Mouse (Mus musculus): ENCODE data around the gene Ear10.
"Not testable (repeated sequence)": the region's sequence is repeated elsewhere in the genome, so short reads cannot be mapped to it uniquely, and the experiment has no call there.

Ear10 gene

DNA sequence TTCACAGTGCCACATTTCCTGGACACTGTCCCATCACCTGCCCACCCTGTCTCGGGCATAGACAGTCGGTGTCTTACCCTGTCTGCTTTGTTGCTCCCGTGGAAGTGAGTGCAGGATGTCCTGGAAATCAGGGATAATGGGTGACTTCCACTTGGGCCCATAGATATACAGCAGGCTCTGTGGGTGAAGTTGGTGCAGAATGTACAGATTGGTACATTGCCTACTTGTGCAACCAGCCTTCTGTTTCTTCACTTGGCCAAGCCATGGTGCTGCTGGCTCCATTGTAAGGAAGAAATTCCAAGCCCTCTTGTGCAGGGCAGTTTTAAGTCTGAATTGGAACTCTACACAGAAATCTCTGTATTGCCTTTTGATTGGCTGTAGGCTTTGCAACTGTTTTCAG lies at the start of gene Ear10:
TSS of gene Ear10 (minus strand) at position 101 of the 400 bp plus-strand sequence.
- not testable (repeated sequence) for DNase-seq (ENCODE audit: low read depth, low spot score)

DNA sequence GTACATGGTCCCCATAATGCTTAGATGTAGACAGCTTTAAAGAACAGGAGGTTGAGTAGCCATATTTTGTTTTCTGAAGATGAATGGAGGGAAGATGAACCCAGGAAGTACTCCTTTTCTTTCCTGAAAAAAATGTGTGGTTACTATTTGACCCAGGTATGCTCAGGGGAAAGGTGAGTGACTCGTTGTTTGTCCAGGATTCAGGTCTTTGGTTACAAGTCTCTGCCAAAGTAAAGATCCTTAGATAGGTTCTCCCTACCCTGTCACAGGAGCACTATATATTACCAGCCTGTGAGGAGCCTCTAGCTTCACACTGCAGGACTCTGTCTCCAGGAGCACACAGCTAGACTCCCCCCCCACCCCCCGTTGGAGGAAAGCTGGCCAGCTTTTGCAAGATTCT lies 33.4 kb upstream of the Ear10 start, which contains the start of gene Ang5:
TSS of gene Ang5 (plus strand) at position 301 of the 400 bp plus-strand sequence.
- not testable (repeated sequence) for DNase-seq (ENCODE audit: low read depth, low spot score)

DNA sequence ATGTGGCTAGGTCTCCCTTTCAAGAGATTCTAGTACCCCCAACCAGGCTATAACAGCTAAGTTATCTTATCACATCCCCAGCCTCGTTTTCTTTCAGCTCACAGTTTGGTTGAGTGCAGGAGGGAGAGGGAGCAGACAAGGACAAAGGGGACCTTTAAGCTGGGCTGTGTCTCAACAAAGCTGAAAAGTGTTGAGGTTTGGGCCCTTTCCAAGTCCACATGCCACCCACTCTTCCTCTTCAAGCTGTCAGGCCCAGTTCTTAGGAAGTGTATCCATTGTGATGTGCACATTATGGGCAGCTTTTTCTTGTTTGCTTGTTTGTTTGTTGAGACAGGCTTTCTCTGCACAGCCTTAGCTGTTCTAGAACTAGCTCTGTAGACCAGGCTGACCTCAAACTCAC lies 31.7 kb upstream of the Ear10 start:
- not testable (repeated sequence) for DNase-seq (ENCODE audit: low read depth, low spot score)

- not testable (repeated sequence) for DNase-seq (ENCODE audit: low read depth, low spot score)
Measured at GRCm38 (mm10) chr14:43953382-43953781, 30.0 kb upstream of the Ear10 start.

GRCm38 (mm10) chr14:43933399-43933798 lies 10.0 kb upstream of the Ear10 start:
- not testable (repeated sequence) for DNase-seq (ENCODE audit: low read depth, low spot score)

- DNase-seq (ENCODE audit: low read depth, low spot score): not testable (repeated sequence)
Measured at GRCm38 (mm10) chr14:43932991-43933390, 9.6 kb upstream of the Ear10 start.

- DNase-seq (ENCODE audit: low read depth, low spot score): peak; percentile 2
Measured at GRCm38 (mm10) chr14:43925404-43925950, 2.1 kb upstream of the Ear10 start.

GRCm38 (mm10) chr14:43924688-43925403 lies 1.5 kb upstream of the Ear10 start, which contains the start of gene Gm8113:
Gm8113 (plus strand) TSS chr14:43925390.
- peak; percentile 11 for DNase-seq (ENCODE audit: low read depth, low spot score)

DNA sequence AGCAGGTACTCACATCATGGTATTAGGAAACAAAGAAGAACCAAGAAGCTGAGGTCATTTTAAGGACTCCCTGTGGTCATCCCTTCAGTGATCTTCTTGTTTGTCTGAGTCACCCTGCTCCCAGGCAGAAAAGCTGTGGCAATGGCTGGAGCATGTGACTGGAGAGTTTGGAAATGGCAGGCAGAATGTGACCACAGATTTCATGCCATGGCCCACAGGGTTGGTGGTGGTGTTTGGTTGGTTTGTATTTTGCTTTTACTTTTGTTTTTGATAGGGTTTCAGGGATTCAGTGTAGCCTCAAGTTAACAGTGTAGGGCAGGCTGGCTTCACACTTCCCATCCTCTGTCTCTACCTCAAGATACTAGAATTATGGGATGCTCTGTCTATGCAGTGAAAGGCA lies 5.1 kb downstream of the Ear10 start:
- not testable (repeated sequence) for DNase-seq (ENCODE audit: low read depth, low spot score)

DNA sequence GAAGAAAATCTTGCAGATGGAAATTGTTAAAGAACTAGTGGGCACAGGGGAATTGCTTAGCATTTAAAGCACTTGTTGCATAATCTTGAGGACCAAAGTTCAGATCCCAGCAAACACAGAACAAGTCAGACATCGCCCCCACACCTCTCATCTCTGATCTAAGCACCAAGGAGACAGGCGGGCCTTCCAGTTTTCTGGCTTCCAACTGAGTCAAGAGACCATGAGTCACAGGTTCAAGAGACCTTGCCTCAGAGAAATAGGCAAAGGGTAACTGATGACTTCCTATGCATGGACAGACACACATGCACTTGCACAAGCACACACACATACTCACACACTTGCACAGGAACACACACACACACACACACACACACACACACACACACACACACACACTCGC lies 24.8 kb downstream of the Ear10 start:
- DNase-seq (ENCODE audit: low read depth, low spot score): not testable (repeated sequence)

DNA sequence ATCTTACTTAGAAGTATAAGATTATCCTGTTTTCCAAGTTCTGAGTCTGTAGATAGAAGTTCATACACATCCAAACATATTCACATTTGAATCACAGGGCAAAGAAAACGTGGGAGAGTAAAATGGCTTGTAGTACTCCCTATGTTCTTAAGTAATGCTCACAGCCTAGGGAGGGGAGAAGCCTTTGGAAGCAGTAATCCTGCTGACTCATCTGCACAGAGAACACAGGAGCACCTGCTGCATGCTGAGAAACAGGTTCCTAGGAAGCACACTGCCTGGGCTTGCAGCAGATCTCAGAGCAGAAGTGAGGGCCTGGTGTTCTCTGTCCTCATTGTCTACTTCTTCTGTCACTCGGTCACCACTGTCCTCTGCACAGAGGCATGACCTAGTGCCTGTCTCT lies 28.0 kb downstream of the Ear10 start:
- DNase-seq (ENCODE audit: low read depth, low spot score): not testable (repeated sequence)

DNA sequence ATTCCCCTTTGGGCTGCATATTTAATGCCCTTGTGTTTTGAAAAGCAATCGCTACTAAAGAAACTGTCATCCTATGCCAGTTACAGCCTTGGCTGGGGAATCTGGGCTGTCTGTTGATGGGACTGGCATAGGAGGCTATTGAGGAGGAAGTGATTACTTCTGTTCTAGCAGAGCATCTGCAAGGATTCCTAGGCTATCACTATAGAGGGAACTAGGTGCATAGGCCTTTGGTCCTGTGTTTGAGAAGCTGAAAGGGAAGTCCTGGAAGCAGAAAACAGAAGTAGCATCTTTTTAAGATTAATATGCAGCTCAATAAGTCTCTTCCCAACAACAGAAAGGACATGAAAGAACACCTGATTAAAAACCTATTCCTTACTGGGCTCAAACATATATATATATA lies 32.1 kb downstream of the Ear10 start:
- not testable (repeated sequence) for DNase-seq (ENCODE audit: low read depth, low spot score)

- not testable (repeated sequence) for DNase-seq (ENCODE audit: low read depth, low spot score)
Measured at GRCm38 (mm10) chr14:43886235-43886634, 37.1 kb downstream of the Ear10 start.

DNA sequence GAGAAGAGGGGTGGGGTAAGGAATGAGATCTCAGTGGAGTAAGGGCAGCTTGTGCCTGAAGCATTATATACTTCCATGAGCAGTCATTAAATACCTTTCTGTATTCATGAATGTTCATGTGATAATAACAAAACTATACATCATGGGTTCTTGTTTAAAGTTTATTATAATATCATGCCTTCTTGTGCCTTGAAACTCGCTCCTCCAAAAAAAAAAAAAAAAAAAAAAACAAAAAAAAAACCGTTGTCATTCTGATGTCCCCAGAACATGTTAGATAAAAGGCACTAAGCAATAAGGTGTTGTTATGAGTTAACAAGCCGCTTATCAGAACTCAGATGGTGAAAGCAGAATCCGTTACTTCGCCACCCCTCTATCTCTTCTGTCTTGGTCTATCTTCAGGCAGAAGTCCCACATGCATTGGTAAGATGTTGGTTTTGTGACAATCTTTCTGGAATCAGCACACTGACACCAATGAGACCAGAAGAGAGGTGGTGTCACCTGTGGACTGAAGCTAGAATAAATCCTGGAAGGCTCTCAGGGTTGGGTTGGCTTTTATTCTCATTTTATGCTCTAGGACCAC lies 43.3 kb downstream of the Ear10 start:
- not testable (repeated sequence) for DNase-seq (ENCODE audit: low read depth, low spot score)

DNA sequence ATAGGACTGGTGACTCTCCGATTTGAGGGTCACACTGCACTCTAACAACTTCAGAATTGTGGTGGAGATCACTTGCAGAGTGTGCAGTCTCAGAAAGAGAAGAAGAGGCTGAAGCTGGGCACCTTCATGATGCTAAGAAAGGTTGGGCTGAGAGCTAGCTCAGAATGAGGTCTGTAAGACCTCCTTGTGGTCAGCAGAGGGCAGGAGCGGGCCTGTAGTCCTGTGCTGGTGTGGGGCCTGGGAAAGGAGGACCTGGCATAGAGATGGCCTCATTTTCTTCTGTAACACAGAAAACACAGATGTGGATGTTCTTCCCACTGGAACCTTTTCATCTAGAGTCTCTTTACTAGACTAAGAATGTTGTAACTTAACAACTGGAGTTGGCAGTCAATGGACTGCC lies 45.6 kb downstream of the Ear10 start:
- DNase-seq (ENCODE audit: low read depth, low spot score): not testable (repeated sequence)

DNA sequence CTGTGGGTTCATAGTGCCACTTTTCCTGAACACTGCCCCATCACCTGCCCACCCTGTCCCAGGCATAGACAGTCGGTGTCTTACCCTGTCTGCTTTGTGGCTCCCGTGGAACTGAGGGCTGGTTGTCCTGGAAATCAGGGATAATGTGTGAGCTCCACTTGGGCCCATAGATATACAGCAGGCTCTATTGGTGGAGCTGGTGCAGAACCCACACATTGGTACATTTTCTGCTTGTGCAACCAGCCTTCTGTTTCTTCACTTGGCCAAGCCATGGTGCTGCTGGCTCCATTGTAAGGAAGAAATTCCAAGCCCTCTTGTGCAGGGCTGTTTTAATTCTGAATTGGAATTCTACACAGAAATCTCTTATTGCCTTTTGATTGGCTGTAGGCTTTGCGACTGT lies 47.9 kb downstream of the Ear10 start, which contains the start of gene Ear1:
TSS of gene Ear1 (minus strand) at position 101 of the 400 bp plus-strand sequence.
- DNase-seq (ENCODE audit: low read depth, low spot score): not testable (repeated sequence)

DNA sequence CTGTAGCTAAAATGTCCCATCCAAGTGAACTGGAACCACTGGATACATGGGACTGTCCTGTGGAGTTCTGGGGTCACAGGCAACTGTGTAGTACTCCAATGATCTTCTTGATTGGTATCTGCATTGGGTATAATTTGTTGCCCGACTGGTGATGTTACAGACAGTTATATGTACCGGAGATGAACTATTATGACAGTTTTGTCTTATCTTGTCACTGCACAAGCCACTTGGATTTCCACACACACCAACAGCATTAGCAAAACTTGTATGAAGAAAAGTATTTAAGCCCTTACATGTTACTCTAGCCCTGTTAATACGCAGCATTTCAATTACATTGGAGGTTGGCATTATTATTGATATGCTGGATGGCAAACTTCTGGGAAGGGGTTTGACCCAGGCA lies 48.5 kb downstream of the Ear10 start:
- not testable (repeated sequence) for DNase-seq (ENCODE audit: low read depth, low spot score)

Data from telencephalon, adult 2 months (tissue).